Mouse (Mus musculus) intestine, embryonic 14.5 days (tissue): ENCODE data around the gene Sbds. TPM values are rescaled to one million over a fixed set of nuclear protein-coding genes. Genes with fewer than 3 reads are reported as not detected.
A peak's percentile ranks its signal among the peaks of the same experiment; 100 is the strongest.

Experiments used
- ATAC-seq: fragments of 200-750 bp; cut with Nextera tagmentation; replicated peaks from 2 replicates; pipeline ENCODE4 v1.8.0; 2017; ENCODE audit warnings: low read depth, moderate number of reproducible peaks, moderate TSS enrichment, moderate library complexity; ENCODE audit not compliant: low FRiP score, low TSS enrichment
- DNase-seq: peaks from one replicate; pipeline ENCODE4 v3.0.0-alpha.2; 2018; ENCODE audit warnings: low spot score
- H3K27ac ChIP-seq: fragments of 300-500 bp; sonication (generic); 2 replicates; pipeline ENCODE4 v1.5.1; 2014; ENCODE audit warnings: low read depth, mild to moderate bottlenecking, control low read depth
- H3K27me3 ChIP-seq: fragments of 300-500 bp; sonication (generic); replicated peaks from 2 replicates; pipeline ENCODE4 v1.6.1; 2014; ENCODE audit warnings: low read length, control low read depth; ENCODE audit not compliant: control insufficient read depth, insufficient read depth
- H3K36me3 ChIP-seq: fragments of 300-500 bp; sonication (generic); 2 replicates; pipeline ENCODE4 v1.6.1; 2014; ENCODE audit warnings: low read length, control low read depth; ENCODE audit not compliant: control insufficient read depth, insufficient read depth
- H3K4me1 ChIP-seq: fragments of 300-500 bp; sonication (generic); replicated peaks from 2 replicates; pipeline ENCODE4 v1.6.1; 2014; ENCODE audit warnings: low read length, control low read depth, mixed read lengths; ENCODE audit not compliant: control insufficient read depth, insufficient read depth
- H3K4me2 ChIP-seq: fragments of 300-500 bp; sonication (generic); 2 replicates; pipeline ENCODE4 v1.6.1; 2014; ENCODE audit warnings: low read length
- H3K4me3 ChIP-seq: fragments of 300-500 bp; sonication (generic); 2 replicates; pipeline ENCODE4 v1.5.1; 2014; ENCODE audit warnings: low read depth, low read length, control low read depth, mixed read lengths
- H3K9ac ChIP-seq: fragments of 300-500 bp; sonication (generic); 2 replicates; pipeline ENCODE4 v1.6.1; 2014; ENCODE audit warnings: mild to moderate bottlenecking, low read length
- H3K9me3 ChIP-seq: fragments of 300-500 bp; sonication (generic); 2 replicates; pipeline ENCODE4 v1.6.1; 2016; ENCODE audit warnings: low read length, control low read depth; ENCODE audit not compliant: control insufficient read depth
- WGBS: fragments of 180-500 bp; shearing (Covaris S2); extraction: QIAGEN DNeasy Blood & Tissue Kit; methylation state at CpG from one replicate; pipeline ENCODE4 v1.1.7; 2014; 5-methylcytosine and 5-hydroxymethylcytosine counted together
- polyA plus RNA-seq: library from polyadenylated mRNA; unstranded; fragments of >200 nt; fragmentation: Nextera tagmentation; extraction: Ambion mirVana; gene quantifications from 2 replicates; pipeline ENCODE4 v1.2.1, GENCODE M21; 2014

Sbds gene
- polyA plus RNA-seq = 60.3 and 60.5 TPM in 2 replicates

DNA sequence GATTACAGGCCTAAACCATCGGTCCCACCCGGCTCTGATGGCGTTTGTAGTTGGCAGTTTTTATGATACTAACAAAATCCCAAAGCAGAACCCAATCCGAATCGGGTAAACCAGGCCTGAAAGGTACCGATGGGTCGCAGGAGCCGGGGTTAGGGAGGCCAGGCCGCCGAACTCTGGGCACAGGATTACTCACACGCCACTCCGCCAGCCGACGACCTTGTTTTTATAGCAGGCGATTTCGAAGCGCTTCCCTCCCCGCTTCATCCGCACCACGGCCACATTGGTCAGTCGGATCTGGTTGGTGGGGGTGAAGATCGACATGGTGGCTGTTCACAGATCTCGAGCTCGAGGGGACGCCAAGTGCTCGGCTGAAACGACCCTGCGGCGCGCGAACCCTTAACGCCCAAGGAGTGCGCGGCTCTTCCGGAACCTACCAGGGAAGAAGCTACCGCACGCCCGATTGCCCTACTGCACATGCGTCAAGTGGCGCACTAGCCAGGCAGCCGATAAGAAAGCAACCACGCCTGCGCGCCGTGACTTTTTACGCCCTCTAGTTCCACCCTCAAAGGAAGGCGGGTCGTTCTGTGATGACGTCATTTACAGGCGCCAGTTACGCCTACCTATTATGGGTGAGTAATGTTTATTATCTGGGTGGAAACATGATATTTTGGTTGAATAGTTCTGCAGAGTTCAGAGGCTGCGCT is at the start of gene Sbds, which contains the start of gene Tyw1:
Gene Sbds, minus strand, starts transcription at position 514 of the 704 bp plus-strand sequence.
Gene Tyw1, plus strand, starts transcription at position 603 of the 704 bp plus-strand sequence.
- peak within 1 kb of the TSS; percentile 62 for H3K4me3 ChIP-seq
- WGBS = under 1% methylated on average over 52 of the region's 52 CpGs
- H3K4me2 ChIP-seq = peak within 1 kb of the TSS; percentile 80
- peak within 1 kb of the TSS; percentile 85 for H3K27ac ChIP-seq
- ATAC-seq (peak; percentile 87), DNase-seq (peak; percentile 98)
- no peaks in the 10 kb centered on the region for H3K27me3 ChIP-seq
- no peaks in the 10 kb centered on the region for H3K9me3 ChIP-seq
- peak within 1 kb of the TSS; percentile 86 for H3K9ac ChIP-seq
- H3K4me1 ChIP-seq = peaks cover 8% of the 10 kb centered on the region; the same call in 1 of the 2 replicates
- H3K36me3 ChIP-seq = peaks cover 37% of the 10 kb centered on the region

DNA sequence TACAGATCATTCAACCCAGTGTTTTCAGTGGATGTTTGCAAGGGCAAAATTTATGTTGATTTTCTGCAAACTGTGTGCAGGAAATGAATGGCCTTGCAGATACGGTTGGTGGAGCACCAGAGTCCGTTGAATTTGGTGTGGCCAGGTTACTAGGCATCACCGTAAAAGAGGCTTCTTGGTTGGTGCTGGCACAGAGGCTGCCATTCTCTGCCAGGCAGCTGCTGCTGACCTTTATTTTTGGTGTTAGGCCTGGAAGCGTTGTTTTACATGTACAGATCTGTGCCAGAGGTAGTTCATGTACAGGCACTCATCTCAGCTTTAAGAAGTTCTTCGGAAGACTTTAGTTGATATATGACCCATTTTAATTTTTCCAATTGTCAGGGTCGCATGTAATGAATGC is 48.3 kb upstream of the Sbds start:
- no peaks in the 10 kb centered on the region for H3K27me3 ChIP-seq
- H3K9me3 ChIP-seq = no peaks in the 10 kb centered on the region
- H3K4me3 ChIP-seq = no peak overlapping the region
- ATAC-seq = no peak
- H3K4me2 ChIP-seq = no peak overlapping the region
- peaks cover 40% of the 10 kb centered on the region for H3K36me3 ChIP-seq
- 86% methylated on average over 6 of the region's 6 CpGs for WGBS
- no peaks in the 10 kb centered on the region for H3K4me1 ChIP-seq
- no peak overlapping the region for H3K9ac ChIP-seq
- DNase-seq = no peak
- no peak overlapping the region for H3K27ac ChIP-seq

DNA sequence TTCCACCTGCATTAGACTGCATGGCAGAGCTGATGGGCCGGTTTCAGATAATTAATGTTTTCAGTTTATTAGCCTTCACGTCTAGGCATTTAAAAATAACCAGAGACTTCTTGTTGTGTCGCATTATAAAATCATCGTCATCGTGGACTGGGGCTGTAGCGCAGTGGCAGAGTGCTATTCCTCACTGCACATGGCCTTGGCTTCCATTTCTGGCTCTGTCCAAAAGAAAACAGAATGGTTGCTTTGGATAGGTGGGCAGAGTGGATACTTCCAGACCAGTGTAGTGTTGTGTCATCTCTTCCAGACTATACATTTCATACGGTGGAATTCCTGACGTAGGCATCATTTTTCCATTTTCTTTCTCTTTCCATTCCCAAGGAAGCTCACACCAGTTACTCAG is 44.2 kb upstream of the Sbds start:
- H3K4me3 ChIP-seq = no peak overlapping the region
- H3K9me3 ChIP-seq = no peaks in the 10 kb centered on the region
- no peak overlapping the region for H3K4me2 ChIP-seq
- no peaks in the 10 kb centered on the region for H3K4me1 ChIP-seq
- H3K27me3 ChIP-seq = no peaks in the 10 kb centered on the region
- WGBS = 96% methylated on average over 8 of the region's 8 CpGs
- no peak overlapping the region for H3K27ac ChIP-seq
- ATAC-seq = no peak
- peaks cover 59% of the 10 kb centered on the region for H3K36me3 ChIP-seq
- no peak for DNase-seq
- H3K9ac ChIP-seq = no peak overlapping the region

DNA sequence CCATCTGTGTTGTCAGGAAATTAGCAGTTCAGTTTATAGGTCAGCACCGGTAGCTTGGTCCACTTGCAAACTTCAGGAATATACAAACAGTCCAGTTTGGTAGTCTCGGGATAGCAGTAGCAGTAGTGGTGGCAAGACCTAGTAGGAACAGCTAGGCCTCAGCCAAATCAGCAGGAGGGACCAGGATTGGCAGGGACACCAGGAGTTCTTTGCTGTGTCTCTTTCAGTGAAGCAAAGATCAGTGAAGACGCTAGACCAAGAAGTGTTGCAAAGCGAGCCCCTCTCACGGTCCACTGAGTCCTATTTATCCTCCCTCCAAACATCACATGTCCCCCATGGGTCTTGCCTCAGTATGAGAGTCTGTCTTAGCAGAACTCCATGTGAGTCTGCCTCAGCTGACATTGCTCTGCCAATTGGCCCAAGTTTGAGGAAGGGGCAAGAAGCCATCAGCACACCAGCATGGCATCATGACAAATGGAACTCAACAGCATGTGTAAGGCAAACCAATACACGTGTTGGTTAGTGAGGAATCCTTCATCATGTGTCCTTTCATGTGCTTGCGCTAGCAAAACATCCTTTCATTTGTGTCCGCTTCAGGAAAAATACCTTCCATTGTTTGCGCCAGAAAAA is 43.6 kb upstream of the Sbds start:
- Histone ChIP-seq H3K27ac (no peak overlapping the region), H3K27me3 (no peaks in the 10 kb centered on the region), H3K4me2 (no peak overlapping the region), H3K36me3 (peaks cover 54% of the 10 kb centered on the region), H3K4me1 (no peaks in the 10 kb centered on the region), H3K9me3 (no peaks in the 10 kb centered on the region), H3K4me3 (no peak overlapping the region), H3K9ac (no peak overlapping the region)
- 92% methylated on average over 9 of the region's 9 CpGs for WGBS
- no peak for DNase-seq
- no peak for ATAC-seq

DNA sequence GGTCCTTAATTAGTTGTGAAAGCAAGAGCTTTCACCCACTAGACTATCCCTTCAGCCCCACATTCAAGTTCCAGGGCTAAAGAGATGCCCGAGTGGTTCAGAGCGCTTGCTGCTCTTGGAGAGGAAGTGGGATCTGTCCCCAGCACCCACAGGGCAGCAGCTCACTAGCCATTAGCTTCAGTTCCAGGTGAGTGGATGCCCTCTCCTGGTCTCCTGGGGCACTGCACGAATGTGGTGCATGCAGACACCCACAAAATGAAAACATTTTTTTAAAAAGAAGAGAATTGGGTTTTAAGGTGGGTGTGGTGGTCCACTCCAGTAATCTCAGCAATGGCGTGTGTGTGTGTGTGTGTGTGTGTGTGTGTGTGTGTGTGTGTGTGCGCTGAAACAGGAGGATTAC is 40.7 kb upstream of the Sbds start:
- Histone ChIP-seq H3K9me3 (no peaks in the 10 kb centered on the region), H3K4me2 (no peak overlapping the region), H3K4me3 (no peak overlapping the region), H3K9ac (no peak overlapping the region), H3K27me3 (no peaks in the 10 kb centered on the region), H3K27ac (no peak overlapping the region), H3K36me3 (peaks cover 58% of the 10 kb centered on the region), H3K4me1 (no peaks in the 10 kb centered on the region)
- WGBS = 86% methylated on average over 5 of the region's 5 CpGs
- no peak for ATAC-seq
- DNase-seq = no peak

DNA sequence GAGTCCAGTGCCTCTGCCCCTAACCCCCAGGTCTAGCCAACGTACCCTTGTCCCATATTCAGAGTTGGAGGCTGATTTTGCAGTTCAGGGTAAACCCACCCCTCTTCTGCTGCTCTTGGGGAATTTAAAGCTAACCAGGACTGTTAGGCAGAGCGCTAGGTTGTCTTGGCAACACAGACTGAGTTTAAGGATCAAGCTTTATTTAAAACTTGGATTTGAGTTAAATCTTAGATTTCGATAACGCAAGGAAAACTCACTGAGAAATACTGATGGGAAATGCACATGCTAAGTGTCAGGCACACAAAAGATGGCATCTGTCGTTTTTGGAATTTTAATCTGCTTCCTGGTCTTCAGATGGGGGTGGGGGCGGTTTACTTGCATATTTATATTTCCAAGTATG is 39.3 kb upstream of the Sbds start:
- Histone ChIP-seq H3K4me3 (no peak overlapping the region), H3K9ac (no peak overlapping the region), H3K36me3 (peaks cover 53% of the 10 kb centered on the region), H3K9me3 (0 out of 2 replicates have a peak, but pooled peaks cover 3% of the 10 kb centered on the region), H3K27ac (no peak overlapping the region), H3K4me2 (no peak overlapping the region), H3K4me1 (no peaks in the 10 kb centered on the region), H3K27me3 (no peaks in the 10 kb centered on the region)
- DNase-seq (no peak), ATAC-seq (no peak)
- WGBS = 88% methylated on average over 6 of the region's 6 CpGs

DNA sequence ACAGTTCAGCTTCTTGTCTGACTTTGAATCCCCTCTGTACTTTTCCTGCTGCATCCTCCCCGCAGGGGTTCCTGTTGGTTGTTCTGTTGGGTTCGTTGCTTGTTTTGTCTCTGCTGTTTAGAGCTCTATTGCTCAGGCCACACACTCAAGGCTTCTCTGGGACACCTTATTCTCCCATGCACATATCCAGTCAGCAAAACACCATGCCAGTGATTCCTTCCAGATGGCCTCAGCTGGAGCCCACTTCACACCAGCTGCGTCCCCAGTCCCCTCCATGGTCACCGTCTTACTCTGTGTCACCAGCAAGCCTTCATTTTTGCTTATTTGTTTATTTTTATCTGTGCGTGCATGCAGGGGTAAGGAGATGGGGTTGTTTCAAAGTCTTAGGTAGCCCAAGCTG is 38.6 kb upstream of the Sbds start:
- Histone ChIP-seq H3K9me3 (0 out of 2 replicates have a peak, but pooled peaks cover 3% of the 10 kb centered on the region), H3K4me2 (no peak overlapping the region), H3K27ac (no peak overlapping the region), H3K4me1 (no peaks in the 10 kb centered on the region), H3K4me3 (no peak overlapping the region), H3K27me3 (no peaks in the 10 kb centered on the region), H3K36me3 (peaks cover 50% of the 10 kb centered on the region), H3K9ac (no peak overlapping the region)
- DNase-seq = no peak
- WGBS = 86% methylated on average over 5 of the region's 5 CpGs
- no peak for ATAC-seq

DNA sequence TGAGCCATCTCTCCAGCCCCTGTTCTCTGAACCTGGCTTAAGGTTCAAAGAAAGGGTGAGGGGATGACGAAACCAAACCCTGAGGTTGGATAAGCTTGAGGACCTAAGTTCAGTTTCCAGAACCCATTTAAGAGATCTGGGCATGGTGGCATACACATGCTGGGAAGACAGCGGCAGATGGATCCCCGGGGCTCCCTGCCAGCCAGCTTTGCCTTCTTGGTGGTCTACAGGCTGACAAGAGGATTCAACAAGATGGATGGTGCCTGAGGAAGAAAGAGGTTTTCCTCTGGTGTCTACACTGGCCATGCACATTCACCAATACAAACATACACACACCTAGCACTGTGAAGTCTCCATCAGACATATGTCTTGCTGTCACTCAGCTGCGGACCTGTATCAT is 37.6 kb upstream of the Sbds start:
- H3K9ac ChIP-seq = no peak overlapping the region
- H3K9me3 ChIP-seq = 0 out of 2 replicates have a peak, but pooled peaks cover 3% of the 10 kb centered on the region
- H3K4me2 ChIP-seq = no peak overlapping the region
- no peak overlapping the region for H3K4me3 ChIP-seq
- H3K27ac ChIP-seq = no peak overlapping the region
- H3K36me3 ChIP-seq = peaks cover 50% of the 10 kb centered on the region
- H3K27me3 ChIP-seq = no peaks in the 10 kb centered on the region
- no peak for ATAC-seq
- 92% methylated on average over 4 of the region's 4 CpGs for WGBS
- DNase-seq = no peak
- no peaks in the 10 kb centered on the region for H3K4me1 ChIP-seq
